Mouse (Mus musculus): ENCODE measurements at regions not wholly inside any gene's neighbourhood (a gene's known extent, or its start where the extent isn't known, plus 50 kb on each side); places are given as distances from the start of the nearest gene placed in this dataset.

DNA sequence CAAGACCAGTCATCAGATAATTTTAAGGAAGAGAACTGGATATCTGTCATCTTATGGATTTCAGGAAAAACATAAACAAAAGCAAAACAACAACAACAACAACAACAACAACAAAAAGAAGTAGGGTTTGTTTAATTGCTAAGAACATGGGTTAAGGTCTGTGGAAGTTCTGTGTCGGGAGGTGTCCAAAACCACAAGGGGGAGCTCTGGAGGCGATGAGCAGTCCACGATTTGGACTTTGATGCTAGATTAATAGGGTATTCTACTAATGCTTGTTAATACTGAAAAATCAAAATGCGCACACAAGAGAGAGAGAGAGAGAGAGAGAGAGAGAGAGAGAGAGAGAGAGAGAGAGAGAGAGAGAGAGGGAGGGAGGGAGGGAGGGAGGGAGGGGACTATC is 692.0 kb upstream of the Car10 start:
- H3K4me3 ChIP-seq, result no peak overlapping the region
- DNase-seq (ENCODE audit: low spot score), result peak; percentile 17
- no peaks in the 10 kb centered on the region for H3K27me3 ChIP-seq (ENCODE audit: low read depth, poor library complexity, severe bottlenecking)
- WGBS, result 18% methylated on average over 3 of the region's 4 CpGs
- no peak overlapping the region for H3K27ac ChIP-seq (replicated peaks)
- no peaks in the 10 kb centered on the region for H3K4me1 ChIP-seq
- no peaks in the 10 kb centered on the region for H3K9me3 ChIP-seq (replicated peaks)
- H3K36me3 ChIP-seq, result no peaks in the 10 kb centered on the region

GRCm38 (mm10) chr11:92451372-92451771 is 646.5 kb upstream of the Car10 start:
- H3K36me3 ChIP-seq, result no peaks in the 10 kb centered on the region
- H3K4me1 ChIP-seq, result no peaks in the 10 kb centered on the region
- WGBS, result 62% methylated on average over 2 of the region's 2 CpGs
- no peaks in the 10 kb centered on the region for H3K27me3 ChIP-seq (ENCODE audit: low read depth, poor library complexity, severe bottlenecking)
- no peaks in the 10 kb centered on the region for H3K9me3 ChIP-seq (replicated peaks)
- no peak overlapping the region for H3K27ac ChIP-seq (replicated peaks)
- DNase-seq (ENCODE audit: low spot score), result no peak
- H3K4me3 ChIP-seq, result no peak overlapping the region

DNA sequence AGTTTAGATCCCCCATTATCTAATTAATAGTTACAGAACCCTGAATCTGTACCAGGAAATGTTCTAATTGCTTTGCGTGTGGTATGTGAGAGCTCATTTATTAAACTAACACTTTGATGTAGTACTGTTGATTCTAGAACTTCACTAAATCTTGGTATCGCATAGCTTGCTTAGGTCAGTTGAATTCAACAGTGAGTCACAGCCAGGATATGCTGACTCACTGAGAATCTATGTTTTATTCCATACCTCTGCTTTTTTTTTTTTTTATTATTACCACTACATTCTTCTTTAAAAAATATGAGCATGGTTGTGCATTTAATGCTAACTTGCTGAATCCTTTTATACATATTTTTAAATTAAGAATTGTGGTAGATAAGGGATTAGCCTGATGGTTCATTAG is 602.5 kb upstream of the Car10 start:
- H3K36me3 ChIP-seq, result no peaks in the 10 kb centered on the region
- H3K27ac ChIP-seq (replicated peaks), result no peak overlapping the region
- H3K4me1 ChIP-seq, result no peaks in the 10 kb centered on the region
- no peaks in the 10 kb centered on the region for H3K27me3 ChIP-seq (ENCODE audit: low read depth, poor library complexity, severe bottlenecking)
- WGBS, result 86% methylated on average over 2 of the region's 2 CpGs
- no peak for DNase-seq (ENCODE audit: low spot score)
- H3K9me3 ChIP-seq (replicated peaks), result no peaks in the 10 kb centered on the region
- no peak overlapping the region for H3K4me3 ChIP-seq
